Mouse (Mus musculus) midbrain, embryonic 10.5 days (tissue): ENCODE measurements at regions not wholly inside any gene's neighbourhood (a gene's known extent, or its start where the extent isn't known, plus 50 kb on each side); places are given as distances from the start of the nearest gene placed in this dataset.

Experiments
- DNase-seq: peaks from one replicate; pipeline ENCODE4 v3.0.0-alpha.2; 2017; ENCODE audit warnings: low spot score
- H3K27ac ChIP-seq: fragments of 300-500 bp; sonication (generic); replicated peaks from 2 replicates; pipeline ENCODE4 v1.5.1; 2016; ENCODE audit warnings: mild to moderate bottlenecking
- H3K27me3 ChIP-seq: fragments of 300-500 bp; sonication (generic); 2 replicates; pipeline ENCODE4 v1.6.1; 2016; ENCODE audit warnings: low read depth, mild to moderate bottlenecking; ENCODE audit not compliant: poor library complexity, severe bottlenecking
- H3K36me3 ChIP-seq: fragments of 300-500 bp; sonication (generic); 2 replicates; pipeline ENCODE4 v1.6.1; 2016; ENCODE audit warnings: mild to moderate bottlenecking, moderate library complexity
- H3K4me1 ChIP-seq: fragments of 300-500 bp; sonication (generic); 2 replicates; pipeline ENCODE4 v1.6.1; 2016
- H3K4me3 ChIP-seq: fragments of 300-500 bp; sonication (generic); 2 replicates; pipeline ENCODE4 v1.5.1; 2016; ENCODE audit warnings: mild to moderate bottlenecking, moderate library complexity
- H3K9me3 ChIP-seq: fragments of 300-500 bp; sonication (generic); replicated peaks from 2 replicates; pipeline ENCODE4 v1.6.1; 2016; ENCODE audit warnings: mild to moderate bottlenecking
- WGBS: fragments of 180-500 bp; shearing (Covaris S2); methylation state at CpG from one replicate; pipeline ENCODE4 v1.1.7; 2016; 5-methylcytosine and 5-hydroxymethylcytosine counted together

DNA sequence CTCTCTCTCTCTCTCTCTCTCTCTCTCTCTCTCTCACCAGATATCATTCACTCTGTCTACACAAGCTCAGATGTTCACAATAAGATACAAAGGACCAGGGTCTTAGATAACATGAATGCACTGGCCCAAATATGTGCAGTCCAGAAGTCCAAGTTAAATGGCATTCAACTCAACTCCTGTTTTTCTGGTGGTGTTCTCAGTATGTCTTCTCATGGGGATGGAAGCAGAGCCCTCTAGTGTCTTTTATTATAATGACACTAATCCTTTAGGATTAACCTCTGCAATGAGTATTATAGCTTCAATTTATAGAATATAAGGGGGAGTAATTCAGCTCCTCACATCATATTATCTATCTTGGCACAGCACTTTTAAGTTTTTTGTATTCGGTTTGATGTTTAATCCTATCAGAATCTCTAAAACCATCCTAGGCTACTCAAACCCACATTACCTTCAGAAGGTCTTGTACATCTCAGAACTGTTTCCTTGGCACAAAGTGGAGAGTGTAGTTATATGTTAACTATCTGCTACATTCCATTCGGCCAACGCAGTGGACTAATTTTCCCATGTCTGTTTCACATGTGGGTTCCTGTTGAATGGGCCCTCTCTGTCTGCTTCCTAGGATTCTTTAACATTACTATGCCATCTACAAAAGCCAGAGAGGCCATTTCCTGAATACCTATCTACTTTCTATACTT is 401.0 kb upstream of the Adamts5 start:
- H3K4me3 ChIP-seq, result no peak overlapping the region
- H3K36me3 ChIP-seq, result no peaks in the 10 kb centered on the region
- no peak overlapping the region for H3K27ac ChIP-seq
- H3K4me1 ChIP-seq, result no peaks in the 10 kb centered on the region
- no peaks in the 10 kb centered on the region for H3K9me3 ChIP-seq
- 64% methylated on average over 3 of the region's 3 CpGs for WGBS
- no peaks in the 10 kb centered on the region for H3K27me3 ChIP-seq
- no peak for DNase-seq

DNA sequence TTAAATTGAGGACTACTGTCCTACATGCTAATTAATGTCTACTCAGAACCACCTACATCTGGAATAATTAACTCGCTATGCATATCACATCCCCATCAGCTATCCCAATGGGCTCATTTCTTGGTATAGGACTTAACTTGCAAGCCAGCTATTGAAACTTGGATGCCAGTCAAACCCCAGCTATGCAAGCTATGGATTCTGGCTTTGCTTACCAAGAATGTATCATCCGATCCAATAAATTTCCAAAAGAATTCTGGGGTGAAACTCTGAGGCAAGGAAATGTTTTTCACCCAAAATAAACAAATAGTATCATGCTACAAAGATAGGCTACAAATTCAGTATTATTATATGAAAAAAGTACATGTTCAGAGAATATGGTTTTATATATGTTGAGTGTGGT is 392.8 kb upstream of the Adamts5 start:
- H3K36me3 ChIP-seq, result no peaks in the 10 kb centered on the region
- WGBS, result 94% methylated on average over 2 of the region's 2 CpGs
- DNase-seq, result no peak
- H3K27me3 ChIP-seq, result no peaks in the 10 kb centered on the region
- H3K9me3 ChIP-seq, result no peaks in the 10 kb centered on the region
- H3K4me1 ChIP-seq, result no peaks in the 10 kb centered on the region
- no peak overlapping the region for H3K27ac ChIP-seq
- no peak overlapping the region for H3K4me3 ChIP-seq

DNA sequence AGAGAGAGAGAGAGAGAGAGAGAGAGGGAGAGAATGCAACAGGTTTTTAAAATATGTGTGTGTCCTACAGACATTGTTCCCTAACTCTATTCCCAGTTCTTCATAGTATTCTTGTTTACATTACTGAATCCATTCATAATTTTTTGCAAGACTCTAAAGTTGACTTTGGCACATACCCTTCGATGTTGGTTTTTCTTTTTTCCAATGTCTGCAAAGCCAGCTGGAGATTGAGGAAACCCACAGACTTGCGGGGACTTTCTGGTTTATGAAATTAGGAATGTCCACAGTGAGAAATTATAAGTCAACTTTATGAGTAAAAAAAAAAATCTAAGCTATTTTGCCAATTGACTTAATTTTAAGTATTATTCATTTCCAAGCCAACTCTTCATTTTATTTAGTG is 379.7 kb upstream of the Adamts5 start:
- Histone ChIP-seq H3K36me3 (no peaks in the 10 kb centered on the region), H3K27ac (no peak overlapping the region)
- WGBS, result 90% methylated on average over 2 of the region's 2 CpGs

DNA sequence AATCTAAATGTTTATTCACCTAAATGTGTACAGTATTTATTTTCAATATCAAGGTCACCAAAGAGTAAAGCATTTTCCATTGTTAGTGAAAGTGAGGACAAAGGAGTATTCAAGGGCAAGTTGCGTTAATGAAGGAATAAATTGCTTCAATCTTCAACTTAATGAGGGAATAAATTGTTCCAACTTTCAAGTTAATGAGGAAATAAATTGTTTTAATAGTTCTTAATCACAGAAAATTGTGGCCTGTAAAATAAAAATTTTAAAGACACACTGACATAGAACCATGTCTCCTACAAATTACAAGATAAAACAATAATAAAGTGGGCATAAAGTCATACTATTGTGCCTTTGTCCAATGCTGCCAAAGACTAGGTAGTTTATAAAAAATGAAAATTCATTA is 375.4 kb upstream of the Adamts5 start:
- no peak for DNase-seq
- WGBS, result 98% methylated on average over 1 of the region's 1 CpGs
- no peaks in the 10 kb centered on the region for H3K27me3 ChIP-seq
- no peak overlapping the region for H3K27ac ChIP-seq
- H3K36me3 ChIP-seq, result no peaks in the 10 kb centered on the region
- no peaks in the 10 kb centered on the region for H3K9me3 ChIP-seq
- no peaks in the 10 kb centered on the region for H3K4me1 ChIP-seq
- H3K4me3 ChIP-seq, result no peak overlapping the region

More for the DNA sequence above, 379.7 kb upstream of the Adamts5 start:
- H3K9me3 ChIP-seq, result no peaks in the 10 kb centered on the region
- no peaks in the 10 kb centered on the region for H3K27me3 ChIP-seq
- no peak for DNase-seq
- H3K4me3 ChIP-seq, result no peak overlapping the region
- no peaks in the 10 kb centered on the region for H3K4me1 ChIP-seq

DNA sequence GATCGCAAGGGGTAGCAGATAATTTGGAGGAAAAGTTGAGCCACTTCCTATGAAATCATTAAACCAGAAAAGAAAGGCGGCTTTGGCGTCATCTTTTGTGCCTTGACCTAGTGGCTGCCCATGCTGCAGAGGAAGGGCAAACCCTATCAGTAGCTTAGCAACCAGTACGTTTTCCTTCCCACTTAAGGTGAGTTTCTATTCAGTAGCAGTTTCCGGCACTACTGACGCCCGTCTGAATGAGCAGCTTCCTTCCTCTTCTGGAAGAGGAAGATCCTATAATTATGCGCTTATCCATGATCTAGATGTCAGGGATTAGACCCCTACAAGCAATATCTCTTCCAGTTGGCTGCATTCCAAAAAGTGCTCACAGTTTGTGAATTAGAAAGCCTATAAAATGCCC is 360.0 kb upstream of the Adamts5 start:
- peak; percentile 12 for DNase-seq
- 70% methylated on average over 8 of the region's 8 CpGs for WGBS
- no peaks in the 10 kb centered on the region for H3K9me3 ChIP-seq
- H3K27me3 ChIP-seq, result no peaks in the 10 kb centered on the region
- no peaks in the 10 kb centered on the region for H3K36me3 ChIP-seq
- no peak overlapping the region for H3K27ac ChIP-seq
- peaks cover 3% of the 10 kb centered on the region; the same call in 1 of the 2 replicates for H3K4me1 ChIP-seq
- H3K4me3 ChIP-seq, result no peak overlapping the region

DNA sequence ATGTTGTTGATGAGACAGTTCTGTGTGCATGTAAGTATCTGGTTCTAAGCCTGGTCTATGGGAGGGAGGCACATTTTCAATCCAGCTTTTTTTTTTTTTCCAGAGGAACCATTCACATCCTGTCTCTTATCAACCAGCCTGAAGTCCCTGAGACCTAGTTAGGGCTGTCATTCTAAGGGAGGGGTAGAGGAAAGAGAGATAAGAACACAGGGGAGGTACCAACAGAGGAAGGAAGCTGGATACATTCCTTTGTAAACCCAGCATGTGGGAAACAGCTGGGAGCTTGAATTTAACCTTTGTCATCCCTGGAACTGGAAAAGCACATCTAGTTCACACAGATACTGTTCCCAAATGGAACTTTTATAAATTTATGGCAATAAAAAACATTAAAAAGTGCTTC is 351.0 kb upstream of the Adamts5 start:
- no peak for DNase-seq
- no peaks in the 10 kb centered on the region for H3K4me1 ChIP-seq
- H3K36me3 ChIP-seq, result no peaks in the 10 kb centered on the region
- no peaks in the 10 kb centered on the region for H3K27me3 ChIP-seq
- no peak overlapping the region for H3K27ac ChIP-seq
- no peaks in the 10 kb centered on the region for H3K9me3 ChIP-seq
- no peak overlapping the region for H3K4me3 ChIP-seq

DNA sequence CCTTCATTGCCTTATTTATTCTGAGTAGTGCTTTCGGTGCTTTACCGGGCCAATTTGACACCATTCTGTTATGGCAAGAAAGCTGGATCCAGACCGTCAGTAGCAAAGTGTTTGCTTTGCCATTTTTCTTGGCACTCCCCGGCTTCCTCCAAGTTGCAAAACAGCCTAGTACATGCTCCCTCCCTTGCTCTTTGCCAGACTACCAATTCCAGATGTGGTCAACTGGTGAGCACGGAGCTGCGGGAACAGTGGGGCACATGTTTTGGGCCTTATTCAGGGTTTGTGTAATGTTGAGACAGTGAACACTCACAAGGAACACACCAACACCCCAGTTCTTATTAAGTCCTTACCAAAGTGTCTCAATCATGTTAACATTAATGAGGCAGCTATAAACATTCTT is 348.4 kb upstream of the Adamts5 start:
- no peak for DNase-seq
- 84% methylated on average over 6 of the region's 6 CpGs for WGBS
- no peaks in the 10 kb centered on the region for H3K9me3 ChIP-seq
- H3K36me3 ChIP-seq, result no peaks in the 10 kb centered on the region
- H3K27me3 ChIP-seq, result no peaks in the 10 kb centered on the region
- no peak overlapping the region for H3K27ac ChIP-seq
- H3K4me3 ChIP-seq, result no peak overlapping the region
- no peaks in the 10 kb centered on the region for H3K4me1 ChIP-seq

DNA sequence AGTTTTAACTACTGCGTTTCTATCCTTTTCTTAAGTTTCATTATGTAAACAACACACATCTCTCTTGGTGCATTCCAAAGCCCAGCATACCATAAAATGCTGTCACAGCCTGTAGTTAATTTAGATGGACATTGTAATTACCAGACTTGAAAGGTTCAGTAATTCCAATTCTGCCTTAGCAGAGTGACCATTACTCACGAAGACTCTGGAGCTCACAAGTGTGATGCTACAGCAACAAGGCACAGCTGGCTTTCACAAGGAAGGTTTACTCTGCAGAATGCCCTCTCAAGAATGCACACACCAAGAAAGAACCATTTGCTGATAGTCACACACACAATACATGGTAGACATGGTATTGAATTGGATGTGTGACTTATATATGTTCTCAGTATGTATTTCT is 342.6 kb upstream of the Adamts5 start:
- no peaks in the 10 kb centered on the region for H3K36me3 ChIP-seq
- DNase-seq, result no peak
- no peaks in the 10 kb centered on the region for H3K9me3 ChIP-seq
- H3K4me3 ChIP-seq, result no peak overlapping the region
- no peaks in the 10 kb centered on the region for H3K27me3 ChIP-seq
- no peaks in the 10 kb centered on the region for H3K4me1 ChIP-seq
- 73% methylated on average over 2 of the region's 2 CpGs for WGBS
- H3K27ac ChIP-seq, result no peak overlapping the region

DNA sequence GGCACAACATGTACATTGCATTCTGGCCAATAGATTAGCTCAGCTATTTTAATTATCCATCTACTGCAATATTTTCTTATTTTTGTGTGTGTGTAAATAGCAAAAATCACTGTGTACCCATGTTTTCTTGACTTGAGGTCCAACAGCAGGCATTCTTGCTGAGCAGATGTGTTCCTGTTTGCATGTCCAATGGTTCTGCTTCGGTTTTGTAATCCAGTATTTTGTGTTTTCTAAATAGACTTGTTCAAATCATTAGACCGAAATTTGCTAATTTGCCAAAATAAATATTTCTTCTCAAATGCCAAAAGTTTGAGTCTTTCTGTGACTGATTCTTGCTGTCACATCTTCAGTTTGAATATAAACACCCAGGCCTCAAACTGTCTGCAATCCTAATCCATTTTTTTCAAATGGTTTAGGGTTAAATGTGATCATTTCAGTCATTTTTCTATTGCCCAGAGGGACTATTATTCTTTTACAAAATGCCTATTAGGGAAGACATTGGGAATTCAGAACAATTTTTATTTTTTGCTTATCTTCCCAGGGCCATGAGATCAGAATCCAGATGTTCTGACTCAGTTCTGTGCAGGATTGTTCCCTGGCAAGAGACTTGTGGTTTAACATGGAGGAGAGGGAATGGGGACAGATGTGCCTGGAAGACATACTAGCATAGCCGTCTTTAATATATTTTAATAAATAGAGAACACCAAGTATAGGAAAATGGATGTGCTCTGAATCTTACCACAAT is 341.3 kb upstream of the Adamts5 start:
- no peak overlapping the region for H3K4me3 ChIP-seq
- H3K27ac ChIP-seq, result no peak overlapping the region

DNA sequence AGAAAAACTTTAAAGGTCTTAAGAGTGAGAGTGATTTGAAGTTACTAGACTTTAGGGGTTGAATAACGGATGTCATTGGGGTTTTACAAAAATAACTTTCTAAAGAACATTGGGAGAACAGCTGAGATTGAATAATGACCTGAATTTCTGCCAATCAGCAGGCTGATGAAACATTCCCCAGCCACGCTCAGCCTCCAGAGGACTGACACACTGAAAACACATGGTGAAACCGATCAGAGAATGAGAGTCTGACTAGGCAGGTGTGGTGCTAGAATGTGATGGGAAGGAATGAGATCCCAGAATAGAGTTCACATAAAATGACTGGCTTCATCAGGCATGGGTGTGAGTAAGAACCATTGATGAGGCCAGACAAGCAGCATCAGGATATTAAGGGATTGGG is 321.4 kb upstream of the Adamts5 start:
- Histone ChIP-seq H3K9me3 (no peaks in the 10 kb centered on the region), H3K4me3 (no peak overlapping the region), H3K27me3 (no peaks in the 10 kb centered on the region), H3K4me1 (no peaks in the 10 kb centered on the region), H3K27ac (no peak overlapping the region), H3K36me3 (no peaks in the 10 kb centered on the region)
- DNase-seq, result no peak
- 84% methylated on average over 3 of the region's 3 CpGs for WGBS

More for the DNA sequence above, 341.3 kb upstream of the Adamts5 start:
- H3K9me3 ChIP-seq, result no peaks in the 10 kb centered on the region
- H3K4me1 ChIP-seq, result no peaks in the 10 kb centered on the region
- WGBS, result 95% methylated on average over 3 of the region's 3 CpGs
- H3K36me3 ChIP-seq, result no peaks in the 10 kb centered on the region
- no peak for DNase-seq
- H3K27me3 ChIP-seq, result no peaks in the 10 kb centered on the region

DNA sequence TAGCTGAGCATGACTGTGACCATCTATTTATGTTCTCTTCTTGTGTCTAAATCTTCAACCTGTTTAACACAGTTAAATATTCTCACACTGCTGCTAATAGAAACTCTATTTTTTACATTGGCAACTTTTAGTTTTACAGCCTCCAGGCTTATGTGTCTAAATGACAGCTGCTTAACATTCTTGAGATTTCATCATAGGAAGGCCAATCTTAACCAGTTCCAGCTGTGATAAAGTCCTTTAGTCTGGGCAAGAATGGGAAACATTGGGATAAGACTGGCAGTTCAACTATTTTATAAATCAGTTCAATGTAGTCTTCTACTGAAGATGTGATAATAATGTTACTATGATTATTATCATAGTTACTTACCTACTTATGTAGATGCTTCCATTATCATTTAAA is 308.9 kb upstream of the Adamts5 start:
- no peak overlapping the region for H3K4me3 ChIP-seq
- H3K4me1 ChIP-seq, result no peaks in the 10 kb centered on the region
- H3K27me3 ChIP-seq, result no peaks in the 10 kb centered on the region
- DNase-seq, result no peak
- H3K27ac ChIP-seq, result no peak overlapping the region
- H3K36me3 ChIP-seq, result no peaks in the 10 kb centered on the region
- H3K9me3 ChIP-seq, result no peaks in the 10 kb centered on the region

DNA sequence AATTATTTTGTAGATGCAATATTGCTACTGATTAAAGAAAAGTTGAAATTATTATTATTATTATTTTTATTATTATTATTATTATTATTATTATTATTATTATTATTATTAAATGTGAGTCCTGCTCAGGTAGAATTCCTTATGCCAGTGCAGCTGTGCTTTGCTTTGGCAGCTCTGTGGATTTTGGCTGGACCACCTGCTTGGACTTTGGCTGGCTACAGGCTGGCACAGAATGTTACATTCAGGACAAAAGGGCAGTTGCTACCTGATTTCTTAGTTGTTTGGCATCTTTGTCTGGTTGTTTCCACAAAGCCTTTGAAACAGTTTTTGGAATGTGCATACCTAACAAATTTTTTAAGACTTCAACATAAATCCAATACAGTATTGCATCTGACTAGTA is 307.7 kb upstream of the Adamts5 start:
- Histone ChIP-seq H3K27me3 (no peaks in the 10 kb centered on the region), H3K27ac (no peak overlapping the region), H3K4me1 (no peaks in the 10 kb centered on the region), H3K4me3 (no peak overlapping the region), H3K36me3 (no peaks in the 10 kb centered on the region), H3K9me3 (no peaks in the 10 kb centered on the region)
- no peak for DNase-seq

DNA sequence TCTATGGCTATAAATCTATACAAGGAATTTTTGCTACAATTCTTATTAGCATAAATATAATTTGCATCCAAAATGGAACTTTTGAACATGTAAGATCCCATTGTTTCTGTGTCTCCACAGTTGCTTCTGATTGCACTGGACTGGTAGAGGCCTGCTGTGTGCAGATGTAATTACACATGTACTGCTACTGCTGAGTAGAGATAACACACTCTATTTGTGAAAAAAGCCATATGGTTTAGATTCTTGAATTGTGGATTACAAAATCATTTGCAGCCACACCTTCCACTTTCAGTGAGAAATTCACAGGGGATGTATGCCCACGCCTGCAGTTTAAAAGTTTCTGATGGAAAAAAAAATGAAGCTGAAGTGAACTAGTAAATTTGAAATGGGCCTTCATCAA is 288.2 kb upstream of the Adamts5 start:
- Histone ChIP-seq H3K9me3 (no peaks in the 10 kb centered on the region), H3K27ac (no peak overlapping the region), H3K27me3 (no peaks in the 10 kb centered on the region), H3K4me3 (no peak overlapping the region), H3K36me3 (no peaks in the 10 kb centered on the region), H3K4me1 (no peaks in the 10 kb centered on the region)
- no peak for DNase-seq
- WGBS, result 83% methylated on average over 1 of the region's 1 CpGs
